In the genomic region with DNA sequence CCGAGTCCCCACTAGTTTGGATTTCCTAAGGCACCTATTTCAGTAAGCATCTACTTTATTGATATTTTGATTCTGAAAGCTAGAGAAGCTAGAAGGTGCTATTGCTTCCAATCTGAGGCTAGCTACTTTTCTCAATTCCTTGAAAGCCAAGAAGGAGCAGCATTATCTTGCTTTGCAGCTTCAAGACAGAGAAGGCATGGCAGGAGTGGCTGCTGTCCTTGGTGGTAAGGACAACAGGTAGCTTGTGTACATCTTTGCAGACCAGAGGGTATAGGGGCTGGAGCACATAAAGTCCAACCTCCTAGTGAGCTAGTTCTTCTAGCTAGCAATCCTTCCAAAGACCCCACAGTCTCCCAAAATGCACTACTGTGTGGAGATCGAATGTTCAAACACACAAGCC, we compare ENCODE assay signal across 28 mouse cellular contexts.
"Had no signal": no experiment of that assay in that cellular context is flagged by ENCODE, and none has a peak within 500 bp of the region (broad histone marks: within the 10 kb centered on the region; RNA-seq: fewer than 3 reads in every experiment).

No protein-coding gene starts in this region.

- H3K4me3 ChIP-seq: limb, embryonic 10.5 days; limb, embryonic 12.5 days; limb, embryonic 13.5 days; limb, embryonic 15.5 days; liver, embryonic 12.5 days; liver, embryonic 13.5 days; liver, embryonic 15.5 days; lung, embryonic 15.5 days; megakaryocyte, embryonic 14.5 days; midbrain, embryonic 10.5 days; midbrain, embryonic 12.5 days; midbrain, embryonic 13.5 days; midbrain, embryonic 15.5 days; myocyte; neural tube, embryonic 12.5 days had no signal

- DNase-seq: left cerebral cortex, postnatal 4 days; liver; liver, embryonic 13.5 days; liver, postnatal 0 days; lung, adult 18-20 months; lung, adult 2 months; lung, embryonic 14.5 days; lung, postnatal 10 days; lung, postnatal 14 days; lung, postnatal 36 days; lung, postnatal 4 days; midbrain, embryonic 14.5 days had no signal

- H3K27me3 ChIP-seq: limb, embryonic 12.5 days; limb, embryonic 13.5 days; limb, embryonic 15.5 days; liver, embryonic 12.5 days; liver, embryonic 13.5 days; liver, embryonic 15.5 days; lung, embryonic 15.5 days; megakaryocyte, embryonic 14.5 days; midbrain, embryonic 12.5 days; midbrain, embryonic 13.5 days; midbrain, embryonic 15.5 days; neural tube, embryonic 12.5 days had no signal

- H3K9ac ChIP-seq: limb, embryonic 12.5 days; limb, embryonic 13.5 days; limb, embryonic 15.5 days; liver, embryonic 12.5 days; liver, embryonic 13.5 days; liver, embryonic 14.5 days; liver, embryonic 15.5 days; liver, postnatal 0 days; lung, embryonic 14.5 days; lung, embryonic 15.5 days; midbrain, embryonic 12.5 days; midbrain, embryonic 13.5 days; midbrain, embryonic 15.5 days; neural tube, embryonic 12.5 days had no signal

- H3K9me3 ChIP-seq: limb, embryonic 10.5 days; limb, embryonic 12.5 days; limb, embryonic 13.5 days; limb, embryonic 15.5 days; liver, embryonic 12.5 days; liver, embryonic 13.5 days; liver, embryonic 15.5 days; lung, embryonic 15.5 days; megakaryocyte, embryonic 14.5 days; midbrain, embryonic 10.5 days; midbrain, embryonic 12.5 days; midbrain, embryonic 13.5 days; midbrain, embryonic 15.5 days; neural tube, embryonic 12.5 days had no signal

- H3K36me3 ChIP-seq: limb, embryonic 10.5 days; limb, embryonic 12.5 days; limb, embryonic 13.5 days; limb, embryonic 15.5 days; liver, embryonic 12.5 days; liver, embryonic 13.5 days; liver, embryonic 15.5 days; lung, embryonic 15.5 days; midbrain, embryonic 10.5 days; midbrain, embryonic 12.5 days; midbrain, embryonic 13.5 days; midbrain, embryonic 15.5 days; neural tube, embryonic 12.5 days had no signal

- H3K27ac ChIP-seq: limb, embryonic 10.5 days; limb, embryonic 12.5 days; limb, embryonic 13.5 days; limb, embryonic 15.5 days; liver, embryonic 12.5 days; liver, embryonic 13.5 days; liver, embryonic 14.5 days; liver, embryonic 15.5 days; lung, embryonic 15.5 days; macrophage; midbrain, embryonic 10.5 days; midbrain, embryonic 12.5 days; midbrain, embryonic 13.5 days; midbrain, embryonic 15.5 days; neural tube, embryonic 12.5 days had no signal

- H3K4me1 ChIP-seq: limb, embryonic 10.5 days; limb, embryonic 12.5 days; limb, embryonic 13.5 days; limb, embryonic 15.5 days; liver, embryonic 12.5 days; liver, embryonic 13.5 days; liver, embryonic 15.5 days; lung, embryonic 15.5 days; midbrain, embryonic 10.5 days; midbrain, embryonic 12.5 days; midbrain, embryonic 13.5 days; midbrain, embryonic 15.5 days; neural tube, embryonic 12.5 days had no signal
